Mouse (Mus musculus) G1E (cell line): ENCODE measurements at regions not wholly inside any gene's neighbourhood (a gene's known extent, or its start where the extent isn't known, plus 50 kb on each side); places are given as distances from the start of the nearest gene placed in this dataset.

Source experiments
- CTCF ChIP-seq: IDR thresholded peaks from 2 replicates; pipeline ENCODE4 v1.5.1; 2012; ENCODE audit warnings: low read depth, low read length, inconsistent platforms, mixed read lengths
- GATA1 ChIP-seq: IDR thresholded peaks from 2 replicates; pipeline ENCODE4 v1.6.1; 2012; ENCODE audit warnings: borderline replicate concordance, low read length, inconsistent platforms, mixed read lengths

DNA sequence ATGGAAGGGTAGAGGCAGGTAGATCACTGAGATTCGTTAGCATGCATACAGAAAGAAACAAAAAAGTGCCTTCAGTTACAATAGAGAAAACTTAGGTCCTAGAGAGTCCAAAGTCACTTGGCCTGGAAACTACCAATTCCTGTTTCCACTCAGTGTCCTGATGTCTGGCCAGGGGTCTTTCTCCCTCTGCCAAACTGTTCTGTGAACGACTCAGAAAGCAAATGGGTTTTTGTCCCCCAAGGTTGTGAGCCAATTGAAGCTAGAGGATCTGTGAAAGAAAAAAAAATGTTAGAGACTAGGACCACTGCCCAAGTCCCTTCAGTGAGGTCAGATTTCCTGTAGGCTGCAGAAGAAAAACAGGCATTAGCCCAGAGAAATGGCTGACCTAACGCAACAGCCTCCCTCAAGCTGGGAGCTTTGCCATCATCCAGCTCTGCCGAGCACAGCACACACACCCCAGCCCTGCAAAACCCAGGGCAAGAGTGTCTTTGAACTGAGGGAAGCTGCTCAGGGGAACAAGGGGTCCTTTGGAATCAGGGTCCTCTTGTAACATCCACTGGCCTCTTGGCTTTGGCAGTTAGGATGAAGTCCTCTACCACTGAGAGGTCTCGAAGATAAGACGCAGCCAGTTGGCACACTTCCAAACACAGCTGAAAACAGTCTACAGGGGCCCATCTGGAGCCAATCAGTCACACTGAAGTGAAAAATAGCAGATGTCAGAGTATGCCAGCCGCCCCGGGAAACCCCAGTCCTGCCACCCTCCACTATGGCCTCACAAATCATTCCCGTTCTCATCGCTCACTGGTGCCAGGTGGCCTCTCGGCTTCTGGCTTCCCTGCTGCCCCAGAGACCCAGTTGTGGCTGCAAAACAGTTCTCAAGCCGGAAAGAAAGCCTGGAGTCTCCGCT, 85.0 kb upstream of the Castor2 start:
- TF ChIP-seq CTCF (no peak), GATA1 (no peak)
